Mouse (Mus musculus): ENCODE data around the gene Dydc2. TPM values are rescaled to one million over a fixed set of nuclear protein-coding genes. Genes with fewer than 3 reads are reported as not detected.

Gene Dydc2
- polyA plus RNA-seq, 1 experiment from 2014 or later = 0.70 TPM

GRCm38 (mm10) chr14:41025594-41026284, 43.3 kb downstream of the Dydc2 start:
- ATAC-seq (ENCODE audit: low read depth) = no peak
- H3K4me1 ChIP-seq (replicated peaks; ENCODE audit: control insufficient read depth, insufficient read depth, low read length) = no peaks in the 10 kb centered on the region
- no peak overlapping the region for H3K27ac ChIP-seq (ENCODE audit: low read length)
- no peaks in the 10 kb centered on the region for H3K36me3 ChIP-seq (ENCODE audit: control insufficient read depth, insufficient read depth, low read length)
- H3K4me2 ChIP-seq (ENCODE audit: low read depth, low read length) = no peak overlapping the region
- no peaks in the 10 kb centered on the region for H3K9me3 ChIP-seq (ENCODE audit: control insufficient read depth, low read length)
- no peaks in the 10 kb centered on the region for H3K27me3 ChIP-seq (ENCODE audit: control insufficient read depth, insufficient read depth, low read depth, low read length)
- no peak overlapping the region for H3K4me3 ChIP-seq (ENCODE audit: low read length)
- WGBS = 41% methylated on average over 7 of the region's 7 CpGs
- no peak overlapping the region for H3K9ac ChIP-seq (ENCODE audit: low read length)

- H3K4me2 ChIP-seq (ENCODE audit: low read depth, low read length) = no peak overlapping the region
- no peak for ATAC-seq (ENCODE audit: low read depth)
- no peaks in the 10 kb centered on the region for H3K4me1 ChIP-seq (replicated peaks; ENCODE audit: control insufficient read depth, insufficient read depth, low read length)
- no peaks in the 10 kb centered on the region for H3K27me3 ChIP-seq (ENCODE audit: control insufficient read depth, insufficient read depth, low read depth, low read length)
- no peak overlapping the region for H3K9ac ChIP-seq (ENCODE audit: low read length)
- no peak overlapping the region for H3K4me3 ChIP-seq (ENCODE audit: low read length)
- no peaks in the 10 kb centered on the region for H3K9me3 ChIP-seq (ENCODE audit: control insufficient read depth, low read length)
- WGBS = 87% methylated on average over 2 of the region's 2 CpGs
- no peak overlapping the region for H3K27ac ChIP-seq (ENCODE audit: low read length)
- H3K36me3 ChIP-seq (ENCODE audit: control insufficient read depth, insufficient read depth, low read length) = no peaks in the 10 kb centered on the region
Measured at GRCm38 (mm10) chr14:41025087-41025486, 43.9 kb downstream of the Dydc2 start.

GRCm38 (mm10) chr14:41021246-41021645, 47.8 kb downstream of the Dydc2 start:
- WGBS = 84% methylated on average over 3 of the region's 3 CpGs

GRCm38 (mm10) chr14:41017460-41017859, 51.5 kb downstream of the Dydc2 start:
- Histone ChIP-seq H3K36me3 (ENCODE audit: control insufficient read depth, insufficient read depth, low read length) (no peaks in the 10 kb centered on the region), H3K27ac (ENCODE audit: low read length) (0 out of 2 replicates have a peak overlapping the region, but pooled peaks have one; percentile 16), H3K27me3 (ENCODE audit: control insufficient read depth, insufficient read depth, low read depth, low read length) (no peaks in the 10 kb centered on the region), H3K4me1 (replicated peaks; ENCODE audit: control insufficient read depth, insufficient read depth, low read length) (peaks cover 13% of the 10 kb centered on the region), H3K9ac (ENCODE audit: low read length) (no peak overlapping the region), H3K9me3 (ENCODE audit: control insufficient read depth, low read length) (no peaks in the 10 kb centered on the region), H3K4me3 (ENCODE audit: low read length) (no peak overlapping the region), H3K4me2 (ENCODE audit: low read depth, low read length) (no peak overlapping the region)
- no peak for ATAC-seq (ENCODE audit: low read depth)
- 23% methylated on average over 5 of the region's 5 CpGs for WGBS

More at GRCm38 (mm10) chr14:41021246-41021645, 47.8 kb downstream of the Dydc2 start:
- no peaks in the 10 kb centered on the region for H3K36me3 ChIP-seq (ENCODE audit: control insufficient read depth, insufficient read depth, low read length)
- H3K9me3 ChIP-seq (ENCODE audit: control insufficient read depth, low read length) = no peaks in the 10 kb centered on the region
- H3K4me3 ChIP-seq (ENCODE audit: low read length) = no peak overlapping the region
- H3K27ac ChIP-seq (ENCODE audit: low read length) = no peak overlapping the region
- peaks cover 6% of the 10 kb centered on the region; the same call in 1 of the 2 replicates for H3K4me1 ChIP-seq (replicated peaks; ENCODE audit: control insufficient read depth, insufficient read depth, low read length)
- no peak overlapping the region for H3K4me2 ChIP-seq (ENCODE audit: low read depth, low read length)
- H3K9ac ChIP-seq (ENCODE audit: low read length) = no peak overlapping the region
- no peak for ATAC-seq (ENCODE audit: low read depth)
- no peaks in the 10 kb centered on the region for H3K27me3 ChIP-seq (ENCODE audit: control insufficient read depth, insufficient read depth, low read depth, low read length)

GRCm38 (mm10) chr14:41014701-41015240, 54.2 kb downstream of the Dydc2 start:
- 60% methylated on average over 5 of the region's 5 CpGs for WGBS
- Histone ChIP-seq H3K9ac (ENCODE audit: low read length) (no peak overlapping the region), H3K4me1 (replicated peaks; ENCODE audit: control insufficient read depth, insufficient read depth, low read length) (peaks cover 13% of the 10 kb centered on the region), H3K4me2 (ENCODE audit: low read depth, low read length) (no peak overlapping the region), H3K27me3 (ENCODE audit: control insufficient read depth, insufficient read depth, low read depth, low read length) (no peaks in the 10 kb centered on the region), H3K9me3 (ENCODE audit: control insufficient read depth, low read length) (no peaks in the 10 kb centered on the region), H3K36me3 (ENCODE audit: control insufficient read depth, insufficient read depth, low read length) (no peaks in the 10 kb centered on the region), H3K4me3 (ENCODE audit: low read length) (no peak overlapping the region), H3K27ac (ENCODE audit: low read length) (no peak overlapping the region)
- ATAC-seq (ENCODE audit: low read depth) = no peak

- peak within 1 kb of the TSS; percentile 86 for H3K4me2 ChIP-seq (ENCODE audit: low read depth, low read length)
- peaks cover 15% of the 10 kb centered on the region for H3K4me1 ChIP-seq (replicated peaks; ENCODE audit: control insufficient read depth, insufficient read depth, low read length)
- no peaks in the 10 kb centered on the region for H3K27me3 ChIP-seq (ENCODE audit: control insufficient read depth, insufficient read depth, low read depth, low read length)
- H3K36me3 ChIP-seq (ENCODE audit: control insufficient read depth, insufficient read depth, low read length) = no peaks in the 10 kb centered on the region
- 0 out of 2 replicates have a peak within 1 kb of the TSS, but pooled peaks have one; percentile 47 for H3K27ac ChIP-seq (ENCODE audit: low read length)
- WGBS = 4% methylated on average over 32 of the region's 32 CpGs
- H3K9ac ChIP-seq (ENCODE audit: low read length) = peak within 1 kb of the TSS; percentile 82
- peak; percentile 95 for ATAC-seq (ENCODE audit: low read depth)
- no peaks in the 10 kb centered on the region for H3K9me3 ChIP-seq (ENCODE audit: control insufficient read depth, low read length)
- H3K4me3 ChIP-seq (ENCODE audit: low read length) = peak within 1 kb of the TSS; percentile 66
Measured at GRCm38 (mm10) chr14:41013630-41014613, 55.1 kb downstream of the Dydc2 start, which contains the start of gene Fam213a. Gene Fam213a (minus strand): TSS chr14:41013788.

GRCm38 (mm10) chr14:41013143-41013542, 55.9 kb downstream of the Dydc2 start:
- H3K36me3 ChIP-seq (ENCODE audit: control insufficient read depth, insufficient read depth, low read length) = no peaks in the 10 kb centered on the region
- WGBS = 8% methylated on average over 9 of the region's 9 CpGs
- peak overlapping the region; percentile 66 for H3K4me3 ChIP-seq (ENCODE audit: low read length)
- H3K4me1 ChIP-seq (replicated peaks; ENCODE audit: control insufficient read depth, insufficient read depth, low read length) = peaks cover 23% of the 10 kb centered on the region
- no peak for ATAC-seq (ENCODE audit: low read depth)
- peak overlapping the region; percentile 86 for H3K4me2 ChIP-seq (ENCODE audit: low read depth, low read length)
- H3K9me3 ChIP-seq (ENCODE audit: control insufficient read depth, low read length) = no peaks in the 10 kb centered on the region
- H3K27ac ChIP-seq (ENCODE audit: low read length) = no peak overlapping the region
- H3K9ac ChIP-seq (ENCODE audit: low read length) = peak overlapping the region; percentile 82
- H3K27me3 ChIP-seq (ENCODE audit: control insufficient read depth, insufficient read depth, low read depth, low read length) = no peaks in the 10 kb centered on the region

GRCm38 (mm10) chr14:41011916-41012315, 57.1 kb downstream of the Dydc2 start:
- no peak overlapping the region for H3K4me3 ChIP-seq (ENCODE audit: low read length)
- no peaks in the 10 kb centered on the region for H3K36me3 ChIP-seq (ENCODE audit: control insufficient read depth, insufficient read depth, low read length)
- H3K9me3 ChIP-seq (ENCODE audit: control insufficient read depth, low read length) = no peaks in the 10 kb centered on the region
- ATAC-seq (ENCODE audit: low read depth) = no peak
- H3K4me1 ChIP-seq (replicated peaks; ENCODE audit: control insufficient read depth, insufficient read depth, low read length) = peaks cover 29% of the 10 kb centered on the region
- H3K4me2 ChIP-seq (ENCODE audit: low read depth, low read length) = no peak overlapping the region
- no peak overlapping the region for H3K9ac ChIP-seq (ENCODE audit: low read length)
- no peak overlapping the region for H3K27ac ChIP-seq (ENCODE audit: low read length)
- 61% methylated on average over 3 of the region's 3 CpGs for WGBS
- H3K27me3 ChIP-seq (ENCODE audit: control insufficient read depth, insufficient read depth, low read depth, low read length) = no peaks in the 10 kb centered on the region

GRCm38 (mm10) chr14:41008138-41008537, 60.9 kb downstream of the Dydc2 start:
- Histone ChIP-seq H3K4me3 (ENCODE audit: low read length) (peak overlapping the region; percentile 17; the same call in 1 of the 2 replicates), H3K4me2 (ENCODE audit: low read depth, low read length) (peak overlapping the region; percentile 40), H3K4me1 (replicated peaks; ENCODE audit: control insufficient read depth, insufficient read depth, low read length) (peaks cover 58% of the 10 kb centered on the region), H3K9ac (ENCODE audit: low read length) (no peak overlapping the region), H3K27me3 (ENCODE audit: control insufficient read depth, insufficient read depth, low read depth, low read length) (no peaks in the 10 kb centered on the region), H3K36me3 (ENCODE audit: control insufficient read depth, insufficient read depth, low read length) (no peaks in the 10 kb centered on the region), H3K27ac (ENCODE audit: low read length) (peak overlapping the region; percentile 90), H3K9me3 (ENCODE audit: control insufficient read depth, low read length) (no peaks in the 10 kb centered on the region)
- 11% methylated on average over 2 of the region's 2 CpGs for WGBS
- peak; percentile 94 for ATAC-seq (ENCODE audit: low read depth)
